Mouse (Mus musculus): ENCODE results near the gene Tubb4b.
"Not testable (repeated sequence)": the region's sequence is repeated elsewhere in the genome, so short reads cannot be mapped to it uniquely, and the experiment has no call there.

- not testable (repeated sequence) for TF ChIP-seq POLR2A (IDR thresholded peaks at IDR 0.05; ENCODE audit: insufficient read depth, low read length)
- peak; percentile 34 for TF ChIP-seq CTCF (IDR thresholded peaks at IDR 0.05; ENCODE audit: low read depth, low read length)
Observed at GRCm38 (mm10) chr2:25256443-25257109, 32.1 kb upstream of the Tubb4b start.

Measured in ES-Bruce4 (cell line).